Mouse (Mus musculus) Muller cell, postnatal 12 days (primary cell): Measurements from ENCODE around the gene Rapgef6.

Source experiments
- DNase-seq: peaks from one replicate; pipeline ENCODE4 v3.0.0-alpha.2; 2015; ENCODE audit errors: inconsistent ontology term

Rapgef6 gene

DNA sequence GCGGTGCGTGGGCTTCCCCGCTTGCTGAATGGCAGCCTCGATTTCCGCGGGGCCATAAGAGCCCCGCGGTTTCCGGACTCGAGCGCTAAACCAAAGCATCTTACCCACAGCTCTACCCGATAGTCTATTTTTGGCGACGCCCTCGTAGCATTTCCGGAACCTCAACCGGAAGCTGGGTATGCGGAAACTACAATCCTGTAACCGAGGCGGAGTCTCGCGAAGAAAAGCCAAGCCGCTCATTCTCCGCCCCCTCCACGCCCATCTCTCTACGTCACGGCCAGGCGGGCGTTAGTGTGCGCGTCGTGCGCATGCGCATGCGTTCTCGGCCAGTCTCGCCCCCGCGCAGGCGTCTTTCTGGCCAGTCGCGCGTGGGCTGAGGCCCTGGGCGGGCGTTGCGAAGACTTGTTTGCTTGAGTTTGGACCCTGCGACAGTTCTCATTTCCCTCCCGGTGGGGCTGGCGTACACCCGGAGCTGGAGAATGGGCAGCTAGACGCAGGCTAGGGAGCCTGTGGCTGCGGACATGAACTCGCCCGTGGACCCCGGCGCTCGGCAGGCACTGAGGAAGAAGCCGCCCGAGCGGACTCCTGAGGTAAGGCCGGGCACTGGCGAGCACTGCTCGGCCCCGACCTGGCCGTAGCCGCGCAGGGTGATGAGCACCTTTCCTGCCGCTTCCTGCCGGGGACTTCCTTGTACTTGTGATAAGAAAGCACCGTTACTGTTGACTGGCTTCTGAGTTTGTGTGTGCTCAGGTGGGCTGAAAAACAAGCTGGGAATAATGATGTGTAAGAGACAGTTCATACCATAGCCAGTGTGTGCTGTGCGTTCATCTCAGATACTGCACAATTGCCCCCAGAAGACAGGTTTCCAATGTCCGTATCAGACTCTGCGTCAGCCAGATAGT is at the start of gene Rapgef6:
Gene Rapgef6, plus strand, starts transcription at position 319 of the 902 bp plus-strand sequence.
- peak; percentile 99 for DNase-seq

DNA sequence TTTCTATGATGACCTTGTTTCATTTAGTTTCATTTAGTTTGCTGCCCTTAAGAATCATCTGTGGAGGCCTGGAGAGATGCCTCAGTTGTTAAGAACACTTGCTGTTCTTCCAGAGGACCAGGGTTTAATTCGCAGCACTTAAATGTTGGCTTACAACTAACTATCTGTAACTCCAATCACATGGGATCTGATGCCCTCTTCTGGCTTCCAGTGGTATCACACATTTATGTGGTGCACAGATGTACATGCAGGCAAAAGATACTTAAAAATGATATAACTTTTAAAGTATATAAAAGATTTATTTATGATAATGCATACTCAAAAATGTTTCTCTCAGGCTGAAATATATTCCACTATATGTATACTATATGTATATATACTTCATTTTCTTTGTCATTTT is 44.2 kb upstream of the Rapgef6 start:
- DNase-seq, result peak; percentile 17

DNA sequence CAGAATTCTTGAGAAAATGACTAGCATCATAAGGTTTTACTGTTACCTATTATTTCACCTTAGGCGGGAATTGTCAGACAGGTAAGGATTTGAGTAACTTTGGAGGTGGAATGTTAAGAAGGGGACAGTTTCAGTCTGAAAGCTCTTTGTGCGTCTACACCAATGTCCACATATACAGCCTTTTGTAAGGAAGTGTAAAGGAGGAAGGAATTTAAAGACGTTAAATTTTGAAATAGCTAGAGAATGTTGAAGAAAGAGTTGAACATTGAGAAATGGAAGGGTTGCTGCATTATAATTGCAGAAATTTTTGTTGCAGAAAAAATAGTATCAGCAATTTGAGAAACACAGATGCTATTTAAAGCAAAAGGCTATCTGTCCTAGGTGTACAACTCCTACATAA is 36.6 kb upstream of the Rapgef6 start:
- no peak for DNase-seq

DNA sequence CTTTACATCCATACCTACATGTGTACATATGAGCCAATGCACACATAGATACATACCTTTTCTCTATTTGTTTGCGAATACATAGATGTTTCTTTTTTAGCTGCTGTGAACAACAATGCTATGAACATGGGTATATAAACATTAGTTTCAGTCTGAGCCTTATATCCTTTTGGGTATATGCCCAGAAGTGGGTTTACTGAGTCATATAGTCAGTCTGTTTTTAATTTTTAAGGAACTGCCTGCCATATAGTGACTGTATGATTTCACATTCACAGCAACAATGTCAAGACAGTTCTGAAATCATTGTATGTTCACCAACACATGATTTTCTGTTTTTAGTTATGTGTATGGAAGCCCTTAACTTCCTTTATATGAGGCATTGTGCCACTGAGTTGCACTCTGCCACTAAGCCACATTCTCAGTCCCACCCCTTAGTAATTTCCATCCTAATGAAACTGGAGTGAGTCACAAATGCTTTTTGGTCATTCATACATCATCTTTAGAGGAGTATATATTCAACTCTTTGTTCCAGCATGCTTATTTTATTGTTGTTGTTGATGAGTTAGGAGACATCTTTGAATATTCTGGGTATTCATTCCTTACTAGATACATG is 30.6 kb upstream of the Rapgef6 start:
- DNase-seq, result peak; percentile 13

DNA sequence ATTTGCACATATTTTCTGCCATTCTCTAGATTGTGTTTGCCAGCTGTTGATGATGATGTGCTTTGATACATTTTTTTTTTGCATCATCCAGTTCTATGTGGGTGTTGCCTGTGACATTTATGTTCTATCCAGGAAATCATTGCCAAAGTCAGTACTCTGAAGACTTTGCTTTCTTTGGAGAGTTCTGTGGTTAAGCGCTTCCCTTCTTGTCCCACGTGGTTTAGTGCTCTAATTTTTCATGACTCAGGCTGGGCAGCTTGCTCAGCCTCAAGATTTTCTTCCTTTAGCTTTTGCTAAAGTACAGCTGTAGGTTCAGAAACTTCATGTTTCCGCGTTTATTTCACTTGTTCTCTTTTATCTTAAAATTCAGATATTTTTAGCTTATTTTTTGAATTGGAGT is 30.1 kb upstream of the Rapgef6 start:
- peak; percentile 9 for DNase-seq

DNA sequence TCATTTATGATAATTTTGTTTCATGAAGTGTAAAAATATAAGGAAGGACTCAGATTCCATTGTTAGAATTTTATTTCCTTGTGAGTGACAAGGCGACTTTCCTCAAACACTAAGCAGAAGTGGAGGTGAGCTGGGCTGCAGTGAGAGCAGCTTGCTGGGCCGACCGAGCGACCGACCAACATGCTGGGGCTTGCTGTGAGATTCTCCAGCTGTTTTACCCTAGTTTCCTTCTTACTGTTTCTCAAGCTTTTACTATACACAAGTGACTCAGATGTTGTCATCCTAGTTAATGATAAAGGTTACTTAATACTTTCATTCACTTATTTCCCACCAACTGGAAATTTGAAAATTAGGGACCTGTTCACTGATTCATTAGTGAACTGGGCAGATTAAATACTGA is 22.8 kb upstream of the Rapgef6 start:
- no peak for DNase-seq

DNA sequence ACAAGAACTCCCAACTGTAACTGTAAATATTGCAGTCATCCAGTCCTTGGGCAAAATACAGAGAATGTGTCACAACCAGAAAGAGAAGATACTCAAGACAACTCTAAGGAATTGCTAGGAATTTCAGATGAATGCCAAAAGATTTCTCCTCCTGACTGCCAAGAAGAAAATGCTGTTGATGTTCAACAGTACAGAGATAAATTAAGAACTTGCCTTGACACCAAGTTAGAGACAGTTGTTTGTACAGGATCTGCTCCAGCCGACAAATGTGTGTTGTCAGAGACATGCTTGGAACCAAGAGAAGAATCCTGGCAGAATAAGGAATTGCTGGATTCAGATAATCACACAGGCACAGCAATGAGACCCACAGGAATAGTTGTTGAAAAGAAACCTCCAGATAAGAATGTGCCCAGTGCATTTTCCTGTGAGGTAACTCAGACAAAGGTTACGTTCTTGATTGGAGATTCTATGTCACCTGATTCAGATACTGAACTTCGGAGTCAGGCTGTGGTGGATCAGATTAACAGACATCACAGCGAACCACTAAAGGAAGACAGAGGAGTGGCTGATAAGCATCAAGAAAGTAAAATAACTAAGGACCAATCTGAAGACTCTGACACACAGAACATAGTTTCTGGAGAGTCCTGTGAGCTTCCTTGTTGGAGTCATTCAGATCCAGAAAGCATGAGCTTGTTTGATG is 20.0 kb upstream of the Rapgef6 start:
- DNase-seq, result no peak

DNA sequence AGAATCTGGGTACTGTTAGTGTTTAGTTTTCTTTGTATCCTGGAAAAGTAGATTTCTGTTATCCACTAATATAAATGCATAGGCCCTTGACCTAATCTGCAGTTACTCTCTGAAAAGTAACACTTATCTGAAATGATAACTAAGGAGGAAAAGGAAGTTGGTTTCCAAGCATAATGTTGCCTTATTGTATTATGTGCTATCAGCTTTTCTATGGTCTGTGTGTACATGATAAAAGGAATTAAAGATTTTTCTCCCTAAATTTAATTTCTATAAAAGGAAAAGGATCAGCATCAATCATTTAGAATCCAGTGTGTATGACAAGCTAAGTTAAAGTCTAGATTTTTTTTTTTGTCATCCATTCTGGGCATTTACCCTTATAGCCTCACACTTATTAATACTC is 9.1 kb upstream of the Rapgef6 start:
- DNase-seq, result no peak

DNA sequence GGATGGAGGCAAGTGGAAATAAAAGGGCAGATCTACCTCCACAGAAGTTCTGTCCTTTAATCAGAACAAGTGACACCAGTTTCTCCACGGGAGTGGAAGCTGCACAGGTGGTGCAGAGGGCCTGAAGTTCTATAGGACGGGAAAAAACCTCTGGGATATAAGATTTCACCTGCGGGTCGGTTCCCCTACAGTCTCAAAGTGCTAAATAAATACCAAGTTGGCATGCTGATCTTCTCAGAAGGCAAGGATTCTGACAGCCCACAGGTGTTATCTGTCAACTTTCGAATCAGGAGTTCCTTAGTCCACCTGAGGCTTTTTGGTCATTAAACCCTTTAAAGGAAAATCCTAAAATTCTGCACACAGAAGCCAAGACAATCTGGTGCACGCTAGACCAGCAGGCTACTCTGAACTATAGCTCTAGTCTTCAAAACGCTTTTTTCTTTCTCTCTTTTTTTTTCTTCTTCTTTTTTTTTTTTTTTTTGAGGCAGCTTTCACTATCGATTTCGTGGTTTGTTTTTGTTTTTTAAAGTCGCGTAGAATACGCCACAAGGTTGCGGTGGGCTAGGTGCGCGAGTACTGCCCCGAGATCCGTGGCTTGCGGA is 619 bp upstream of the Rapgef6 start:
- no peak for DNase-seq

DNA sequence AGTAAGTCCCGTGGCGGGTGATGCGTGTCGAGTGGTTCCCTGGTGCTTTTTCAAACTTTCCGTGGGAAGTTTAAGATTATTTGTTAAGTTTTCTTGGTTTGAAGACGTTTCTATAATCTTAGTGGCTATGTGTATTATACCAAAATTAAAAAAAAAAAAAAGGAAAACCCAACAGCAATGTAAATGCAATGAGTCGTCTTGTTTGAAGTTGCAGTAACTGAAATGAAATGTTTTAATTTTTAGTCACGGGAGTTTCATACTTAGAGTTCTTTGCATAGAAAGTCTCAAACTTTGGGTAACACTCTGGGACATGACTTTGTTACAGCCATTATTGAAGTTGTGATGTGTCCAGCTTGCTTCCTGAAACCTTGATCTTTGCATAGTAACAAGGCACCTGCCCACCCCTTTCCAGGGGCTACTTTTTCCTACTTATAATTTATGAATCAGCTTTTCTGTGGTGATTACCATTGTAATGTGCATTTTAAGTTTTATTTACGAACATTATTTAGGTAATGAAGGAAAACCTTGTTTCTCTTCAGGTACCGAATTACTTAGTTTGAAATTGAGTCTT is 869 bp downstream of the Rapgef6 start:
- DNase-seq, result peak; percentile 20

DNA sequence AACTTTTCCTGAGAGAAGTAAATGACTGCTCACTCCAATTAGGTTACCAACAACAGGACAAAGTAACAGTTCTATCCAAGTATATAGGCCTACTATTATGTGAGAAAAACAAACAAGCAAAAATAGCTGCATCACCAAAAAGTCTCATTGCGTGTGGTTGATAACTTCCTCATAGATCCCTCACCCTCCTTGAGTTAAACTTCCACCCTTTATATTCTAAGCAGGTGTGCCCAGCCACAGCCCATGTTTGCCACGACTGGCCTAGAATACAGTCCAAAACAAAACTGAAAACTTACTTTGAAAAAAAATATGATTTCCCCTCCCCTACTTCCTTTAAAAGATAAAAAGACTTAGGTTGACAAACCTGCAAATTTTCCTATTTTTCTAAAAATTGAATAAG is 5.4 kb downstream of the Rapgef6 start:
- DNase-seq, result no peak

DNA sequence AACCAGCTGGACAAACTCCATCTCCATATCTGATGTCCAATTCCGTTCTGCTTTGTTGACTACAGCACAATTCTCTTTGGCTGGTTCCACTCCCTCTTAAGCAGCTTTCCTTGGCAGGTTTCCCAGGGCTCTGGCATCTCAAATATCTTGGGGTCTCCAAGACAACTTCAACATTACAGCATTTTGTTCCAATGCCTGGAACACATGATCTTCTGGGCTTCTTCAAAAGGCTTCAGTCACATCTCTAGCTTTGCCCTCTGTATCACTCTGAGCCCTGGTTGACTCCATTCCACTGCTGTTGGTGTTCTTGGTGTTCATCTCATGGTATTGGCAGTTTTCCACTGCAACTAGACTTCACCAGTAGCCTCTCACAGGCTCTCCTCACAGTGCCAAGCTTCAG is 7.7 kb downstream of the Rapgef6 start:
- peak; percentile 71 for DNase-seq

DNA sequence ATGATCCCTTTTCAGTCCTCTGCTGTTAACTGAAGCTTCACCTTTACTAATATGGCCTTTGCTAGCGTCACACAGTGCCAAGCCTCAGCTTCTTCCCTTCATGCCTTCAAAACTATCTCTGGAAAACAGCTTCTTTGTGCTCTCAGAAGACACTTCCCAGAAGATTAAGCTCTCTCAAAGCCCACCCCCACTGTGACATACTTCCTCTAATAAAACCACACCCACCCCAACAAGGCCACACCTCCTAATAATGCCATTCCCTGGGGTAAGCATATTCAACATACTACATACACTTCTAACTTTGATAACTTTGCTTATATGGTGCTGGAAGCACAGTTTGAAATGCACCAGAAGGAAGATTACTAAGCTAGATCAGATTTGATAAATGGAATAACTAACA is 8.3 kb downstream of the Rapgef6 start:
- no peak for DNase-seq

DNA sequence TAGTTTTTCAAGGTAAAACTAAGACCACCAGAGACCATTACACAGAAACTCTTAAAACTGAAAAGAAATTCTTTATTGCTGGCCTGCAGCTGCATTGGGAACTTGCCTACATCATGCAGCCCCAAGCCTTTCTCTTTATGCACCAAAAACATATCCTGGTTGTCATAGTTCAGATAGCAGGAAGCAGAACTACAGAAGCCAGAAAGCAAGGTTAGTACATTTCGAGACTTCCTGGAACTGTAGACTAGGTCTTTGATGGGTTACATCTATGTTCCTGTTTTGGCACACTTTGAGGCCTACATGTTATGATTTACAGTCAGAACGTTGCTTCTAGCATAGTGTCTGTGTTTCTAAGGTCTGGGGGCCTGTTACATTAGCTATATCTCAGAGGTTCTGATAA is 11.2 kb downstream of the Rapgef6 start:
- DNase-seq, result no peak

DNA sequence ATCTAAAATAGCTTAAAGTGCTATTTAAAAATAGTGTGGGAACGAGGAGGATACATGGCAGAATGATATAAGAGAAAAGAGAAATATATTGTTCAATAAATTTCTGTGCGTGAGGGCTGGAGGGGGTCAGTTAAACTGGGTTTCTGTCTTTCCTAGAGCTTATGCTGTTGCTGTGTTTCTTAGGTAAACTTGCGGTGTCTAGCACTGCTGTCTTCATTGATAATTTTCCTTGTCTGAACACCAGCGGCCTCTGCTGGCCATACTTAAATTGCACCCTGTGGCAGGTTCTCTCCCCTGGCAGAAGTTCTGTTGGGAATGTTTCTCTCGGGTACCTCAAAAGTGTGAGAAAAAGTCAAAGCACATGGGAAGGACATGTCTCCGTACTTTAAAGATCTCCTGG is 12.2 kb downstream of the Rapgef6 start:
- DNase-seq, result peak; percentile 24

DNA sequence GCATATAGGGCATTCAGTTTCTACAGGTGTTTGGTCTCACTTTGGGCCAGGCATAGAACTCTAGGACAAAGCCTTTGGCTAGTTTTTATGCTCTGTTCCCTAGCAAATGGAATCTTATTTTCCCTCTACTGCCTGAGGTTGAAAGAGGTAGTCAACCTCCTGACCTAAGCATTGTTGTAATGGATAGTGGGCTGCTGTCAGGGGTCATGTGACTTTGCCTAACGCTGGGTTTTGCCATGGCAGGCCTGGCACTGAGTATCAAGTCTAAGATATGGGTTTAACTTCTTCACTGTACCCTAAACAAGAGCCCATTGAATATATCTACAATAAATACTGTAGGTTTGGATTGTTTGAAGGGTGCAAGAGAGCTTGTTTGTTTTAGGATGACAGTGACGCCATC is 16.4 kb downstream of the Rapgef6 start:
- DNase-seq, result no peak

DNA sequence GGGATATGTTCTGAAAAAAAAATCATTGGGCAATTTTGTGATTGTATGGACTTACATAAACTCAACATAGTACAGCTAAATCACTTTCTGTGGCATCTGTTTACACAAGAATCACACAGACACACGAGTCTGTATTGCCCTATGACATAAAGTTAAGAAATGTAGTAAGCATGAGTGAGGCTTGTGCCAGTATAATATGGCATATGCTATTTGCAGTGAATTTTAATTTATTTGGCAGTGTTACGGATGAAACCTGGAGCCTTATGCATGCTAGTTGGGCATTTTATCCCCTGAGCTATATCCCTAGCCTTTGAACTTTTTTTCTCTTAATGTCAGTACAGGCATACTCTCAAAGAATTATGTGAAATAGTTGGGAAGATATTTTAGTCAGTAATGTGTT is 16.8 kb downstream of the Rapgef6 start:
- DNase-seq, result no peak

DNA sequence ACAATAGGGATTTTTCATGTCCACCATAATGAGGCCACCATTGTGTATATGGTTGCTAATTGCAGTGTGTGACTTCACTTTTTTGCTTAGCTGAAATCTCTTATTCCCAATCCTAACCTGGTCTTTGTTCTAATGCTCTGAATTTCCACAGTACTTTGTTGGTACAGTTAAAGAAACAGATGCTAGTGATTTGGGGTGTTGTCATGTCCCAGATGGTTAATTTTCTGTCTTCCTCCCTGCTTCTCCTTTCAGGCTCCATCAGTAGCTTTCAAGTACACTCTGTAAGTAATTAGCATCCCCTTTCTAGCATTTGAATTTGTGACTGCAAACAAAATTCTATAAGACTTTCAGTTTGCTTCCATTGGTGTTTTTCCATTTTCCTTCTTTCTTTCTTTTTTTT is 17.7 kb downstream of the Rapgef6 start:
- DNase-seq, result no peak

DNA sequence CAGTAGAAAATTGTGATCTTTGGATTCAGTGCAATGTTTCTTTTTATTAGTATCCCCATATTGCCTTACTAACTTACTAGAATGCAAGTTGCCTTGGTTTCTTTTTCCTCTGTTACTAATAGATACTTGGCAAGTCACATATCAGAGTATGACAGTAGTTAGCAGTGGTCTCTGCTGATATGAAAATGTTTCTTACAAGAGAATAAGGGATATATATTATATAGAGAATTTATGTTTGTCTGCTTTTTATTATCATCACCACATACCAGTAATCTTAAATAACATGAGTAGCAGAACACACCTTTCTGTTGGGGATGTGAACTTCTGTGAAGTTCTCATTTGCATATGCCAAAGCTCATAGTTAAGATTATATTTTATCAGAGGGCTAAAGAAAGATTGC is 19.8 kb downstream of the Rapgef6 start:
- no peak for DNase-seq

DNA sequence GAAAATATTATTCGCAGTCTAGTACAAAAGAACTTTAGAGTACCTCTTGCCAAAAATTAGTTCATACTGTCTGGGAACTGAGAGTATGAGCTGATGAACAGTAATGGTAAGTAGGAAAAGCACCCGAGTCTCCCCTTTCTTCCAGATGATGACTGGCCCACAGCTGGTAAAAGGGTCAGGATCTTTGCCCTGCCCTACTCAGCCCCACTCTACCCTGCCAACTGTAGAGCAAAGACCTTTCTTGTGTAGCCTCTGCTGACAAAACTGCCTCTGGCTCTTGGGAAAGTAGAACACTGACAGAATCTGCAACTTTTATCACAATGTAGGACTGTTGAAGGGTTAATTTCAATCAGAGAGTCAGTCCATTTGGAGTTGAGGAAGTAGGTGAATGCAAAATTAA is 32.3 kb downstream of the Rapgef6 start:
- no peak for DNase-seq

DNA sequence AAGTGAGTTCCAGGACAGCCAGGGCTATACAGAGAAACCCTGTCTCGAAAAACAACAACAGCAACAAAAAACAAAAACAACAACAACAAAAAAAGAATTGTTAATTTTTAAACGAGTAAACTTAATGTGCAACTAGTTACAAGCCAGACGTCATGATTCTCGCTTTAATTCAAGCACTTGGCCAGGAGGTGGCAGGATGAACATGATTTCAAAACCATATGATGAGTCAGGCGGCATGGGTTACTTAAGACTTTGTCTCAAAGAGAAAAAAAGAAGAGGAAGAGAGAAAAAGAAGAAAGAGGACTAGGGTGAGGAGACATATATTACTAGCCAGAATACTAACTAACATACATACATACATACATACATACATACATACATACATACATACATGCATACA is 40.1 kb downstream of the Rapgef6 start:
- no peak for DNase-seq

DNA sequence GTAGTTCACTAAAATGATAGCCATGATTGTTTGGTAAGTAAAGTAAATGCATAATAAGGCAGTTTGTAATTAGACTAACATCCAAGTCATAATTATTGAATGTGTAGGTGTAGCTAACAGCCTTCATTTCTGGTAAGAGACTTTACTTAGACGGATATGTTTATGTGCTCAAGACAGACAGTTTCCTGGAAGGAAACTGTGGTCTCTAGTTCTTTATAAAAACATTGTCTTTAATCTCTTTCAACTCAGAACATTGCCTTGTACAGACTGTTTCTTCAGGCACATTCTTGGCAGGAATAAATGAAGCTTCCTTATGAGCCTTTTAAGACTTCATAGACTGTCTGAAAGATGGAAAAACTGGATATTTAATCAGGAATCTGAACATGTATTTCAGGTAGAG is 45.3 kb downstream of the Rapgef6 start:
- DNase-seq, result no peak
